Mouse (Mus musculus): ENCODE measurements around the gene Cbfb.
"Not testable (repeated sequence)": the region's sequence is repeated elsewhere in the genome, so short reads cannot be mapped to it uniquely, and the experiment has no call there.

Gene Cbfb

GRCm38 (mm10) chr8:105170381-105171115 is at the start of gene Cbfb:
Gene Cbfb, plus strand, starts transcription at chr8:105170674.
- peak; percentile 99 for DNase-seq

DNA sequence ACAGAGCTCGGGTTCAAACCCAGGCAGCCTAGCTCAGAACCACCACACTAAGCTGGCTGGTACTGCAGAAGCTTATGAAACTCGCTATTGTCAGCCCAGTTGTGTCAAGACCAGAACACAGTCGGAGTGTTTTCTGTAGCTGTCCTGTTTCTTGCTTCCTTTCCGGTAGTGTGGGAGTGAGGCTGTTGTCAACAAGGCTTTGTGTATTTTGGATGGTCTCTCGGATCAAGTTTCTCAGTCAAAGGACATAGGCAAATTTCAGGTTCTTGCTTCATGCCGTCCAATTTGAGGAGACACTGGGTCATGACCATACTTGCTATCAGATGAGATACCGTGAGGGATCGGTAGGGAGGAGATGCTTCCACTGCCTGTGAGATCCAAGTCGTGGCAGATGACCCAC is 40.6 kb upstream of the Cbfb start:
- no peak for DNase-seq

DNA sequence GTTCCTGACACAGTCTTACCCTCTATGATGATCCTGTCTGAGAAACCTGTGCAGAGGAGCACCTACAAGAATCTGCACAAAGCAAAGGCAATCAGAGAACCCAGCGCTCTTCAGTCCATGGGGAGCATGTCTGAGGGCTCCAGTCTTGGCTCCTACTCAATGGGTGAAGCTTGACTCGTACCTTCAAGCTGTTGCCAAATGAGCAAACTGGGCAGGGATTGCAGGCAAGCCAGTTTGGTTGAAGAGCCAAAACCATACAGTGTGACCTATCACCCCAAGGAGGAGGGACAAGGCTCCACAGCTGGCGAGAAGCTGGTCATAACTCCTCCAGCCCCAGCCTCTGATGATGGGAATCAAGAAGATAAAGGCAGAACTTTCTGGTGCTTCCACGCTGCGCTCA is 39.0 kb upstream of the Cbfb start, which contains the start of gene Ces4a:
TSS of gene Ces4a (plus strand) at position 292 of the 400 bp plus-strand sequence.
- DNase-seq: no peak

DNA sequence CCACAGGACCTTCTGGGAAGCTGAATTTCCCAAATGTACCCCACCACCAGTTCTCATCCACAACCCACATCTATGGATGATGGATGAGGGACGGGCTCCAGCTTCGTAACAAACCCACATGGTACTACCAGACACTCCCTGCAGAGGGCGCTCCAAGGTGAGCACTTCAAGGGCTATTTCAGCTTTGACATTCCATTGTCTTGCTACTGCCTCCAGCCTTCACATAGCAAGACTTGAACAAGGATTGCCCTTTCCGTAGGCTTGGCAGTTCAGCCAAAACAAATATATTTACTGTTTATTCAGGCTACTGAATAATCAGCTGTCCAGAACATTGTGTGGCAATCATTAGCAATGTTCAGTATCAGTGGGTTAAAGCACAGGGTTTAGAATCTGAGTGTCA is 32.1 kb upstream of the Cbfb start:
- peak; percentile 81 for DNase-seq

DNA sequence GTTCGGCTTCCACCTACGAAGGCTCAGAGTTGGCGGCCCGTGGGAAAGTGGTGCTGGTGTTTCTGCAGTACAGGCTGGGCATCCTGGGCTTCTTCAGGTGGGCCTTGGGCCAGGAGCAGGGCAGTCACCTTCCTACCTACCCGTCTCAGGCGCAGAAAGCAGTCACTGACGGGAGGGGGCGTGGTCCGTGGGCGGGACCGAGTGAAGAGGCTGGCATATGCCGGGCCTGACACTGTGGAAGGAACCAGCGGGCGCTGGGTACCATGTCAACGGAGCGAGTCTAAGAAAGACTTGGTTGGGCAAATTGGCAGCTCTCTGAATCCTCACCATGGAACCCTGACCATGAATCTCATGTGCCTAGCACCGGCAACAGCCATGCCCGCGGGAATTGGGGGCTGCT is 28.1 kb upstream of the Cbfb start:
- peak; percentile 37 for DNase-seq

- no peak for DNase-seq
These were observed 18.8 kb upstream of the Cbfb start for GRCm38 (mm10) chr8:105151654-105152053.

DNA sequence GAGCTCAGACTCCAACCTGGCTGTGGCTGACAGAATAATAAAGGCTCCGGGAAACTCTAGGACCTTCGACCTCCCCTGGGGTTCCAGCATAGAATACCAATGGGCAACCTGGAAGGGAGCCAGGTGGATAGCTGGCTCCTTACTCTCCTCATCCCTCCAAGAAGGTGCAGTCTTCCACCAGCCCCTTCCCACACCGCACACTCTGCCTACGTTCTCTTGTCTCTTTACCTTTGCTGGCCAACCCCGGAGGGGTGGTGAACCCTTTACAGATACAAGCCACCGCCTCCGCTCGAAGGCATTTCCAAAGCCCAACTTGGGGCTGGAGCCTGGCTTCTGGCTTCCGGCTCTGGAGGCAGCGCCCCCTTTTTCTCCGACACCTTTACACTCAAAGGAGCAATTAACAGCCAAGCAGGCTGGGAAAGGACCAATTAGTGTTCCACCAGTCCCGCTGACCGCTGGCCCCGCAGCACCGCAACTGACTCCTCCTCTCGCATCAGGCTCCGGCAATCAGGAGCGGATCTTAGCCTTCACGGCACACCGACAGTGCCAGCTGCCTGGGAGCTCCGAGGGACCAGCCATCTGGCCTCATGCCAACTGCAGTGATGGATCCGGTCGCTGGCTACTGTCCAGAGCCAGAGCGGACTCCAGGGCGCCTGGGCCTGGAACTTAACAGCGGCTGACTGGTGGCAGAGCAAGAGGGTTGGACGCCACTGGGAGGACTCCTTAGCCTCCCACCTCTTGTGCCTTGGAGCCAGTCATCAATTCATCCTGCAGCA is 17.7 kb upstream of the Cbfb start:
- DNase-seq: peak; percentile 12

- no peak for DNase-seq
These were observed 16.2 kb upstream of the Cbfb start for GRCm38 (mm10) chr8:105154316-105154715.

DNA sequence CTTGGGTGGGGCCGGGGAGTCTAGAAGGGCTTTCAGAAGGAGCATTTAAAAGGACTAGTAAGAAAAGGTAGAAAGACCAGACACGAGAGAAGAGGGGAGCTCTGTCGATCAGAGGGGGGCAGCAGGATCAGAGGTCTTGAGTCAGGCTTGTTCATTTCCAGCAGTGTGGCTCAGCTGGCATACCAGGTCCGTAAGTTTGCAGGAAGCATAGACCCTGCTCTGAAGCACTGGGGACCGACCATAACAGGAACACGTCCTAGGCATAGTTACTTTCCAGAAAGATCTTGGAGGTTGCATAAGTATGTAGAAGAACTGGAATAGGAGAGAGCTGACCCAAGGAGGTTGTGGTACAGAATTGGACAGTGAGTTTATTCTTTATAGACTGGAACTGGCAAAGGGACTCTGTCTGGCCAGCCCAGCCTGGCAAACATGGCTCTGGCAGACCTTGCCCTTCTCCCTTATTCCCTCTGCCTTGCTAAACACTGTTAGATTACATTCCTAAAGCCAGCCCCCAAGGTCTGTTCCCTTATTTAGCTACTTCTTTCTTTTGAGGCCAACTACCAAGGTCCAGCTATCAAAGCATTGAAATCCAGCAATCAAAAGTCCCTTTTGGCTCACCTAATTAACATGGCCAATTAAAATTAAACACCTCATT is 15.3 kb upstream of the Cbfb start:
- DNase-seq: no peak

DNA sequence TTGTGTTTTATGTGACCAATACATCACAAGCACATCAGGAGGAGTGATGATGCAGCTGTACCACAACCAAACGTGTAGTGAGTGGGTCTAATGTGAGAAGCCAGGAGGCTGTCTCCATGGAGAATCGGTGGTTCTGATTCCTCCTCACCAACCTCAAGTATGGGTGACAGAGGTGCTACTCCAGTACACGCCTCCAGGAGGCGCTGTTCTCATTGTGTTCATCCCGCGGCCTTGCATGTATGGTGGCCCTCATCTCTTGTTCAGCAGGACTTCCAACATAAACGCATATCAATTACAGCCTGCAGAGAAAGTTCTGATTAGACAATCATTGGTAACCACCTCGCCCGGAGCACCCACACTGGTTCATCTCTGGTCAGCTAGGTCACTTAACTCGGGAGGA is 12.9 kb upstream of the Cbfb start:
- peak; percentile 69 for DNase-seq

- peak; percentile 31 for DNase-seq
These were observed 12.4 kb upstream of the Cbfb start for GRCm38 (mm10) chr8:105158084-105158483.

DNA sequence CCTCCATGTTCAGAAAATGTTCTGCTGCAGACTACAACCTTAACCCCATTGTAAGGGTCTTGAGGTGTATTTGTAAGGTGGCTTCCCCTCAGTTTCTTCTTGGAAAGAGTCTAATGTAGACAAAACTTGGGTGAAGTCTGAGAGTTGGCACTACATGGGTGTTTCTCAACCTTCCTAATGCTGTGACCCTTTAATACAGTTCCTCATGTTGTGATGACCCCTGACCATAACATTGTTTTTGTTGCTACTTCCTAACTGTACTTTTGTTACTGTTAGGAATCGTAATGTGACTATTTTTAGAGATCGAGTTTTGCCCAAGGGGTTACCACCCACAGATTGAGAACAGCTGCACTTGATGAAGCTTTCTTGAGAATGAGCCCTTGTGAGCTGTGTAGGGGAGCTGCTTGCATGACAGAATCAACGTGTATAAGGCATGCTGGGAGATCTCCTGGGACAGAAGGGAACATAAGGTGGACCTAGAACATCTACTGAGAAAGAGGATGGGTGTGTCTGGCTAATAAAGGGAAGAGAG is 9.3 kb upstream of the Cbfb start:
- no peak for DNase-seq

DNA sequence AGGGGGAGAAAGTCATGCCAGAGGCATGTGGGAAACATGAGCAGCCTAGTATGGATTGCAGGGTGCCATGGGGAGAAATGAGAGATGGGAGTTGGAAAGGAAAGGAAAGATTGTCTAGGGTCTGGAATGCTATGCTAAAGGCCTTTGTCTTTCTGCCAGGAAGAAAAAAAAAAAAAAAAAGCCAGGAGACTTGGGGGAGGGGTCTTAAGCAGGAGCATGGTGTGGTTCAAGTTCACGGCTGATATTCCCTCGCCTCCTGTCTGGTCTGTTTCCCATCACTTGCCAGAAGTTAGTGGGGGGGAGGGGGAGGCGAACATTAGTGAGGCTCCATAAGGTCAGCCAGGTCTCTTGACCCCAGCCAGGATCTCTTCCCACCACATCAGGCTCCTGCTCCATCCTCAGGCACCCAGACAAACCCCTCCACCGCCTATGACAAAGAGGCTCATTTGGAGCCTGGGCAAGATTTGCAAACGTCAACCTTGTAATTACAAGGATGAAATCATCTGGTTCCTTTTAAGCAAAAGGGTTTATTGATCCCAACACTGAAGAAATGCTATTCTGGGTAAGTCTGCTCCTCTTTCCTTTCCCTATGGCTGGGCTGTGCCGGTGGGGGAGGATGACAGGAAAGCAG is 6.1 kb upstream of the Cbfb start:
- no peak for DNase-seq

DNA sequence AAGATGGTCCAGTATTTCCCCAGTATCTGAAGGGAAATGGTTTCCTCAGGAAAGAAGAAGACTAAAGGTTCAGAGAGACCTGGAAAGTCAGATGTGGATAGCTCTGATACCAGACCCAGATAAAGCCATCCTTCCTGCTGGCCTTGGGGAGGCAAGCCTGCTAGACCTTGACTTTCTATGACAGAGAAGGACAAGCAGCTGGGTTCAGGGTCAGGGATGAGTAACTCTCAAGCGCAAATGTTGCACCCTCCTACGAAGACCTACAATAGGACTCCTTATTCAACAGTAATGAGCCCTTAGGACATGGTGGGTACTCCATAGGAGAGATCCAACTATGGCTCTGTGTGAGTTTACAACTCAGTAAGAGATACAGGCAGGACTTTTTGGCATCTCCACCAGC is 5.3 kb upstream of the Cbfb start:
- no peak for DNase-seq

- no peak for DNase-seq
These were observed 3.4 kb upstream of the Cbfb start for GRCm38 (mm10) chr8:105167116-105167515.

DNA sequence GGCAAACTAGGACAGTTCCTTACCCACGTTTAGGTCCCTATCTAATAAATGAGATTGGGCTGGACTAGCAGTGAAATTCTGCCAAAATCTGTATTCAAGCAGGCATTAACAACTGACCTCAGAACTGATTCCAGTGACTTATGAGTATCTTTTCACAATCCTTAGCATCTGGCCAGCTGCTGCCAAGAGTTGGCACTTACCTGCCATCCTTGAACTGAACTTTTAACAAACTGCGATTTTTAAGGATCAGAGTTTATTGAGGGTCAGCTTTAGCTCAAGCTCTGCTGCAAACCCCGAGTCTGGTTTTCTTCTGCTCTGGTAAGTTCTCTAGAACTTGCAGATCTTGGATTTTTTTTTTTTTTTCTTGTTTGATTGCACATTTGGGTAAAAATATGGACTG is 892 bp upstream of the Cbfb start:
- DNase-seq: no peak

- DNase-seq: no peak
These were observed 463 bp upstream of the Cbfb start for GRCm38 (mm10) chr8:105170041-105170380.

DNA sequence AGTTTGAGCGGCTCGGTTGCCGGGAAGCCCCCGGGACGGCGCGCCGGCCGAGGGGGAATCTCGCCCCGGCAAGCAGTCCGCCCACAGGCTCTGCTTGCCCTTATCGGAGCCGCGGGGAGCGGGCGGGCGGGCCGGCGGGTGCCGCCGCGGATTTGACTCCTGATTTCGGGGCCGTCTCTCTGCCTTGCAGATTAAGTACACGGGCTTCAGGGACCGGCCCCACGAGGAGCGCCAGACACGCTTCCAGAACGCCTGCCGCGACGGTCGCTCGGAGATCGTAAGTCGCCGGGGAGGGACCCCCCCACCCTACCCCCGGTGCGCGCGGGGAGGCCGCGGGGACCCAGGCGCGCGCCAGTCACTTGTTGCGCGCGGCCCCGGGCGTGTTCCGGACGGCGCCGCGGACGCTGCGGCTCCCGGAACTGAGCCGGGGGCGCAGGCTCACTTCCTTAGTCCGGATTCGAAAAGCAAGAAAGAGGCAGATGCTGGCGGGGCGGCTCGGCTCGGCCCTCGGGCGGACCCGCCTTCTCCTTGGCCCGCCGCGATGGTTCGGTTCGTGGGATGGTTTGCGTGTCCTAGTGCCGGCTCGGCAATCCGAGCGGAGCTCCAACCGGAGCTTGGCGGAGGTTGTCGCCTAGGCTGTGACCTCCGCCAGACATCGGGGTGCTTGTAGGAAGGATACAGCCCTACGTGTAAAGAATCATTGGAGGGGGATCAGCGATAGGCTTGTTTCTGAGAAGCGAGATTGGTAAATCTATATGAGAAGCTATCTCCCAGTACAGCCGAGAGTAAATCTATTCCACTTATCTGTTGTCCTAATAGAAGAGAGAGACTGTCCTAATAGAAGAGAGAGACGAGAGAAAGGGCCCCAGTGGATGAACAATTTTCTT is 885 bp downstream of the Cbfb start:
- DNase-seq: peak; percentile 83

GRCm38 (mm10) chr8:105172003-105172362 is 1.5 kb downstream of the Cbfb start:
- no peak for DNase-seq

GRCm38 (mm10) chr8:105175287-105175686 is 4.8 kb downstream of the Cbfb start:
- not testable (repeated sequence) for DNase-seq

GRCm38 (mm10) chr8:105178211-105178800 is 7.8 kb downstream of the Cbfb start:
- no peak for DNase-seq

DNA sequence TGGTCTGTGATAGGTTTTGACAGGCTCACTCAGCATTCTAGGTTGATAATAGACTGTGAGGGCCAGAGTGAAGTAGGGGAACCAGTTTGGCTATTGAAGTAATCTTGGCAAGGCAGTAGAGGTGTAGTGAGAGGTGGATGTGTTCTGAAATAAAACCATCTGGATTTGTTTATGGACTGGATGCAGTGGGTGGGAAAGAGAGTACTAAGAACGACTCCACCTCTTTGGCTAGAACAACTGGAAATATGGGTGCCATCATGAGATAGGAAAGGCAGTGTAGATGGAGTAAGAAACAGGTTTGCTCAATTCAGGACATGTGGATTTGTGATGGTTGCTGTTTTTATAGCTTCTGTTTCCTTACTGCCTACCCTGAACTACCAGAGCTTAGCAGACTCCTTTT is 11.7 kb downstream of the Cbfb start:
- DNase-seq: no peak
